Mouse (Mus musculus) embryonic facial prominence, embryonic 11.5 days (tissue): ENCODE data around the gene E130114P18Rik. TPM values are rescaled to one million over a fixed set of nuclear protein-coding genes. Genes with fewer than 3 reads are reported as not detected.

ENCODE experiments used
- ATAC-seq: fragments of 200-750 bp; cut with Nextera tagmentation; replicated peaks from 2 replicates; pipeline ENCODE4 v1.8.0; 2017; ENCODE audit warnings: low read depth; ENCODE audit not compliant: insufficient number of reproducible peaks, low FRiP score, low TSS enrichment
- DNase-seq: peaks from one replicate; pipeline ENCODE4 v3.0.0-alpha.2; 2015; ENCODE audit warnings: low spot score
- H3K27ac ChIP-seq: fragments of 300-500 bp; sonication (generic); replicated peaks from 2 replicates; pipeline ENCODE4 v1.5.1; 2014; ENCODE audit warnings: mild to moderate bottlenecking, low read depth, low read length, control low read depth
- H3K27me3 ChIP-seq: fragments of 300-500 bp; sonication (generic); 2 replicates; pipeline ENCODE4 v1.6.1; 2014; ENCODE audit warnings: mild to moderate bottlenecking, low read length, moderate library complexity, mixed read lengths; ENCODE audit not compliant: control insufficient read depth, insufficient read depth
- H3K36me3 ChIP-seq: fragments of 300-500 bp; sonication (generic); replicated peaks from 2 replicates; pipeline ENCODE4 v1.6.1; 2014; ENCODE audit warnings: low read depth, mild to moderate bottlenecking, low read length, moderate library complexity, mixed read lengths; ENCODE audit not compliant: control insufficient read depth, insufficient read depth
- H3K4me1 ChIP-seq: fragments of 300-500 bp; sonication (generic); 2 replicates; pipeline ENCODE4 v1.6.1; 2014; ENCODE audit warnings: low read length, mixed read lengths; ENCODE audit not compliant: control insufficient read depth, insufficient read depth
- H3K4me2 ChIP-seq: fragments of 300-500 bp; sonication (generic); 2 replicates; pipeline ENCODE4 v1.6.1; 2014; ENCODE audit warnings: low read depth, mild to moderate bottlenecking, control low read depth, low read length, moderate library complexity
- H3K4me3 ChIP-seq: fragments of 300-500 bp; sonication (generic); 2 replicates; pipeline ENCODE4 v1.5.1; 2014; ENCODE audit warnings: low read depth, low read length, control low read depth
- H3K9ac ChIP-seq: fragments of 300-500 bp; sonication (generic); replicated peaks from 2 replicates; pipeline ENCODE4 v1.6.1; 2014; ENCODE audit warnings: mild to moderate bottlenecking, control low read depth, low read length
- H3K9me3 ChIP-seq: fragments of 300-500 bp; sonication (generic); replicated peaks from 2 replicates; pipeline ENCODE4 v1.6.1; 2016; ENCODE audit warnings: mild to moderate bottlenecking, low read length, inconsistent platforms, mixed read lengths; ENCODE audit not compliant: control insufficient read depth
- WGBS: fragments of 180-500 bp; shearing (Covaris S2); extraction: QIAGEN DNeasy Blood & Tissue Kit; methylation state at CpG from one replicate; pipeline ENCODE4 v1.1.7; 2014; 5-methylcytosine and 5-hydroxymethylcytosine counted together
- polyA plus RNA-seq: library from polyadenylated mRNA; unstranded; fragments of >200 nt; fragmentation: Nextera tagmentation; extraction: Ambion mirVana; gene quantifications from 2 replicates; pipeline ENCODE4 v1.2.1, GENCODE M21; 2014

The E130114P18Rik gene
- polyA plus RNA-seq, 1 experiment from 2014 or later: 9.5 TPM

DNA sequence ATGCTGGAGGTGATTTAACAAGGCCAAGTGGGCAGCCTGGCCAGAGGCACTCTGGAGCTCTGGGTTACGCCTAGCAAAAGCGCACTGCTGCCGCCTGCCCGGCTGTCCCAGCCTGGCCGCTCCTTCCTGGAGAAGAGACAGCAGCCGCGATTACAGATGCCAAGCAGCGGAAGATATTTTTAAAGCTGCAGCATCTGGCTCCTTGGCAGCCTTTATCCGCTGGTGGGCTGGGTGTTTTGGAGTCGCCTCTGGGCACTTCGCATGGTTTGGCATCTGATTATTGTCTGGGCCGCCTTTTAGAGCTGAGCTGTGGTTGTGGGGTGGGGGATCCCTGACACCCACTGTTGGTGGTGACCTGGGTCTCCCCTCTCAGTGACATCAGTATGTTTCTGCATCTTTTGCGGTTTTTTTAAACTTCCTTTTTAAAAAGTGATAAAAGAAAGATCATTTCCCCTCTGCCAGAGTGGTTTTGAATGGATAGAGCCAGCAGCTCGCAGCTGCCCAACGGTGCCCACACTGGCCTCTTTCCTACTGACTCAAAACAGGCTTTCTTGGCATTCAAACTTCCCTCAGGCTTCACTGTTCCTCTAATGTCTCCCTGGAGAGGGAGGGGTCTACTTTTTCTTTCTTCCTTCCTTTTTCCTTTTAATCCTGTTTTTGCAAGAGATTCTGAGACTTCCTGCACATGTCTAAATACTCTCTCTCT, 159.1 kb downstream of the E130114P18Rik start:
- H3K27me3 ChIP-seq: no peaks in the 10 kb centered on the region
- DNase-seq (no peak), ATAC-seq (no peak)
- H3K4me1 ChIP-seq: no peaks in the 10 kb centered on the region; the same call in 1 of the 2 replicates
- no peaks in the 10 kb centered on the region for H3K36me3 ChIP-seq
- WGBS: 46% methylated on average over 15 of the region's 15 CpGs
- H3K9ac ChIP-seq: no peak overlapping the region
- no peaks in the 10 kb centered on the region for H3K9me3 ChIP-seq
- H3K4me2 ChIP-seq: no peak overlapping the region
- no peak overlapping the region for H3K4me3 ChIP-seq
- no peak overlapping the region for H3K27ac ChIP-seq

DNA sequence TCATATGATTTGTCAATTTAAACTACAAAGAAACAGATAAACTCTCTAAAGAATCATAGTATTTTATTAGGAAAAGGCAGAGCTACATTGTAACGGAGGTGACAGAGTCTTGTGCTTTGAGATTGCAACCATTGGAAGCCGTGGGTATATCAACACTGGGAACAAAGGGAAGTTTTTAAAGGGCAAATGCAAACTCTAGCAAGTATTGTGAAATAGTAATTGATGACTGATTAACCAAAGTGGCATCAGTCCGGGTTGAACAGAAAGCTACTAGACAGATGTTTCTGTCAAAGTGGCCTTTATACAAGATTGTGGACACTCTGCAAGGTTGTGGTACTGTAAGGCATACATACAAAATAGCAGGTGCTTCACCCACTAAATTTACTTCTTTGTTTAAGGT, 162.8 kb downstream of the E130114P18Rik start:
- H3K36me3 ChIP-seq: no peaks in the 10 kb centered on the region
- H3K4me1 ChIP-seq: no peaks in the 10 kb centered on the region; the same call in 1 of the 2 replicates
- ATAC-seq: no peak
- H3K4me3 ChIP-seq: no peak overlapping the region
- no peak for DNase-seq
- no peaks in the 10 kb centered on the region for H3K27me3 ChIP-seq
- H3K4me2 ChIP-seq: no peak overlapping the region
- no peaks in the 10 kb centered on the region for H3K9me3 ChIP-seq
- 89% methylated on average over 3 of the region's 3 CpGs for WGBS
- H3K9ac ChIP-seq: no peak overlapping the region
- H3K27ac ChIP-seq: no peak overlapping the region

- Histone ChIP-seq H3K4me3 (no peak overlapping the region), H3K9me3 (no peaks in the 10 kb centered on the region), H3K36me3 (no peaks in the 10 kb centered on the region), H3K9ac (no peak overlapping the region), H3K27ac (no peak overlapping the region), H3K4me1 (no peaks in the 10 kb centered on the region), H3K4me2 (no peak overlapping the region), H3K27me3 (no peaks in the 10 kb centered on the region)
- ATAC-seq (no peak), DNase-seq (no peak)
- 79% methylated on average over 11 of the region's 11 CpGs for WGBS
Measured at GRCm38 (mm10) chr4:97611251-97611847, 166.5 kb downstream of the E130114P18Rik start.

- no peak overlapping the region for H3K27ac ChIP-seq
- no peaks in the 10 kb centered on the region for H3K36me3 ChIP-seq
- 28% methylated on average over 10 of the region's 10 CpGs for WGBS
- ATAC-seq (no peak), DNase-seq (no peak)
- no peaks in the 10 kb centered on the region for H3K4me1 ChIP-seq
- no peak overlapping the region for H3K4me3 ChIP-seq
- no peaks in the 10 kb centered on the region for H3K27me3 ChIP-seq
- H3K9me3 ChIP-seq: no peaks in the 10 kb centered on the region
- no peak overlapping the region for H3K4me2 ChIP-seq
- H3K9ac ChIP-seq: no peak overlapping the region
Measured at GRCm38 (mm10) chr4:97609831-97610727, 167.8 kb downstream of the E130114P18Rik start.

DNA sequence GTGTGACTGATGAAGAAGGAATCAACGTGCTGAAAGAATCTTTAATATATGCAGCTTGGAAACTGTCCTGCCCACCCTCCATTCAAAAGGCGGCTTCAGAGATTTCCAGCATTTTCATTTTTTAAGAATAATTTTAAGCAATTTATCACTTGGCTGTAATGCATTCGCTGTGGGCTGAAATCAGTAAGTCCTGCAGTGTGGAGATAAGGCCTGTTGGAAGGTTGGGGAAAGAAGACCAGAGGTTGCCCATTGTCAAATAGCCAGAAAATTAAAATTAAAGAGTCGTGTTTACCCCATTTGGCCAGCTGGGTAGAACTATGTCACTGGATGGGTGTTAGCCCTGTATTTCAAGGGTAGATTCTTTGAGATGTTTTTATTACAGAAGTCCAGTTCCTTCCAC, 168.5 kb downstream of the E130114P18Rik start:
- no peaks in the 10 kb centered on the region for H3K9me3 ChIP-seq
- H3K9ac ChIP-seq: no peak overlapping the region
- DNase-seq: no peak
- ATAC-seq: no peak
- 82% methylated on average over 4 of the region's 4 CpGs for WGBS
- H3K4me2 ChIP-seq: no peak overlapping the region
- no peaks in the 10 kb centered on the region for H3K36me3 ChIP-seq
- no peaks in the 10 kb centered on the region for H3K27me3 ChIP-seq
- H3K4me1 ChIP-seq: no peaks in the 10 kb centered on the region
- H3K27ac ChIP-seq: no peak overlapping the region
- no peak overlapping the region for H3K4me3 ChIP-seq

DNA sequence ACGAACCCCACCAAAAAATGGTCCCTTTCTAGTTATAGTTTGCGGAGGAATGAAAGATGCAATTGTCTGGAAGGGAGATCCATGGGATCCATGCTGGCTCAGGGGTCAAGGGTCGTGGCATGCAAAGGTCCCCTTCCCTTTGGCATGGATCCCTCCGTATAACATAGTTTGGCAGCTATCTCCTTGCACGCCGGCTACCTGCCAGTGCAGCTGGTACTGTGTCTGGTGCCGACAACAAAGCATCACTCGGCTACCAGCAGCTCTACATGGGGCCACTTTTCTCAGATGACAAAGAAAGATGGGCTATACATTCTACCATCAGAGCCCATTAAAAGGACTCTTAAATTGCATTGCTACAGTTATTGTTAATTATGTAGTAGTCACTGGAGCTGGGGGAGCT, 169.2 kb downstream of the E130114P18Rik start:
- ATAC-seq (no peak), DNase-seq (no peak)
- H3K4me3 ChIP-seq: no peak overlapping the region
- no peak overlapping the region for H3K9ac ChIP-seq
- H3K27me3 ChIP-seq: no peaks in the 10 kb centered on the region
- H3K4me1 ChIP-seq: no peaks in the 10 kb centered on the region
- H3K36me3 ChIP-seq: no peaks in the 10 kb centered on the region
- no peaks in the 10 kb centered on the region for H3K9me3 ChIP-seq
- no peak overlapping the region for H3K4me2 ChIP-seq
- WGBS: 44% methylated on average over 8 of the region's 8 CpGs
- no peak overlapping the region for H3K27ac ChIP-seq

DNA sequence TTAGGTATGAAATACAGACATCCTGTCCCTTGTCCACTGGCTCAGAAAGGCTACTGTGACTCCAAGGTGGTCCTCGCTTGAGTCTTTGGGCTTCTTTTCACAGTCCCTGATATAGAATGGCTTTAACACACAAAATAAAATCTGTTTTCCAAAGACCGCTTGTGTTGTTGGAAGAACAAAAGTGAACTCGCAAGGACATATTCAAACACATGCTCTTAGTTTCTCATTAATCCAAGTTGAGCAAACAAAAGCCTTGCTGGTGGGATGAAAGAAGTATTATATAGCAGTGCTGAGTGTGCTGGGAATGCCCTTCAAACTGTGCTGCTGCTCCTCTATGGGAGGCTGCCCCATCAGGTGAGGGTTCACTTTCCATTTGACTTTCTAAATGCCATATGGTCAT, 169.7 kb downstream of the E130114P18Rik start:
- 66% methylated on average over 3 of the region's 3 CpGs for WGBS
- DNase-seq (no peak), ATAC-seq (no peak)
- Histone ChIP-seq H3K4me2 (no peak overlapping the region), H3K27me3 (no peaks in the 10 kb centered on the region), H3K4me3 (no peak overlapping the region), H3K9ac (no peak overlapping the region), H3K36me3 (no peaks in the 10 kb centered on the region), H3K9me3 (no peaks in the 10 kb centered on the region), H3K4me1 (no peaks in the 10 kb centered on the region), H3K27ac (no peak overlapping the region)

- ATAC-seq (no peak), DNase-seq (no peak)
- Histone ChIP-seq H3K27me3 (no peaks in the 10 kb centered on the region), H3K4me2 (no peak overlapping the region), H3K36me3 (no peaks in the 10 kb centered on the region), H3K9me3 (no peaks in the 10 kb centered on the region), H3K27ac (no peak overlapping the region), H3K4me1 (no peaks in the 10 kb centered on the region), H3K4me3 (no peak overlapping the region), H3K9ac (no peak overlapping the region)
- 68% methylated on average over 1 of the region's 1 CpGs for WGBS
Measured at GRCm38 (mm10) chr4:97607169-97607568, 170.7 kb downstream of the E130114P18Rik start.
